Mouse (Mus musculus) heart, adult 2 months (tissue): ENCODE results near the gene Dynlrb1.

Source experiments
- CTCF ChIP-seq: fragments of 200-600 bp; IDR thresholded peaks from 2 replicates; pipeline ENCODE4 v1.8.1; 2022; ENCODE audit warnings: antibody characterized with exemption, mild to moderate bottlenecking, moderate library complexity
- EP300 ChIP-seq: fragments of 200-500 bp; IDR thresholded peaks from 2 replicates; pipeline ENCODE4 v1.6.1; 2011; ENCODE audit warnings: low read depth, low read length, control low read depth; ENCODE audit not compliant: insufficient read depth
- POLR2A ChIP-seq: fragments of 200-500 bp; IDR thresholded peaks from 2 replicates; pipeline ENCODE4 v1.6.1; 2011; ENCODE audit warnings: mild to moderate bottlenecking, low read depth, low read length, control low read depth; ENCODE audit not compliant: insufficient read depth

GRCm38 (mm10) chr2:155283793-155284192 is 47.5 kb downstream of the Dynlrb1 start:
- TF ChIP-seq CTCF: no peak
- TF ChIP-seq EP300: 0 out of 2 replicates have a peak, but pooled peaks have one; percentile 41
- TF ChIP-seq POLR2A: 0 out of 2 replicates have a peak, but pooled peaks have one; percentile 31
